Mouse (Mus musculus): ENCODE measurements around the gene Ftsj1.

Gene Ftsj1

GRCm38 (mm10) chrX:8252334-8253285 is at the start of gene Ftsj1:
Ftsj1 (minus strand) TSS chrX:8252406.
- peak; percentile 72 for DNase-seq (ENCODE audit: low spot score)

- no peak for DNase-seq (ENCODE audit: low spot score)
Measured at GRCm38 (mm10) chrX:8288621-8289020, 36.4 kb upstream of the Ftsj1 start.

- DNase-seq (ENCODE audit: low spot score), result no peak
Measured at GRCm38 (mm10) chrX:8274056-8274455, 21.9 kb upstream of the Ftsj1 start.

- DNase-seq (ENCODE audit: low spot score), result no peak
Measured at GRCm38 (mm10) chrX:8272000-8272399, 19.8 kb upstream of the Ftsj1 start.

GRCm38 (mm10) chrX:8271083-8271820 is 19.0 kb upstream of the Ftsj1 start, which contains the start of gene Slc38a5:
Slc38a5 (plus strand) TSS chrX:8271133.
- DNase-seq (ENCODE audit: low spot score), result no peak

- DNase-seq (ENCODE audit: low spot score), result no peak
Measured at GRCm38 (mm10) chrX:8264222-8264621, 12.0 kb upstream of the Ftsj1 start.

- DNase-seq (ENCODE audit: low spot score), result no peak
Measured at GRCm38 (mm10) chrX:8263156-8263804, 11.1 kb upstream of the Ftsj1 start.

- no peak for DNase-seq (ENCODE audit: low spot score)
Measured at GRCm38 (mm10) chrX:8259478-8259877, 7.3 kb upstream of the Ftsj1 start.

GRCm38 (mm10) chrX:8255807-8256206 is 3.6 kb upstream of the Ftsj1 start:
- no peak for DNase-seq (ENCODE audit: low spot score)

- no peak for DNase-seq (ENCODE audit: low spot score)
Measured at GRCm38 (mm10) chrX:8253711-8254110, 1.5 kb upstream of the Ftsj1 start.

GRCm38 (mm10) chrX:8251789-8252333 is 345 bp downstream of the Ftsj1 start:
- DNase-seq (ENCODE audit: low spot score), result no peak

GRCm38 (mm10) chrX:8248542-8249120 is 3.6 kb downstream of the Ftsj1 start:
- no peak for DNase-seq (ENCODE audit: low spot score)

GRCm38 (mm10) chrX:8247680-8248079 is 4.5 kb downstream of the Ftsj1 start:
- DNase-seq (ENCODE audit: low spot score), result no peak

- no peak for DNase-seq (ENCODE audit: low spot score)
Measured at GRCm38 (mm10) chrX:8238804-8239395, 13.3 kb downstream of the Ftsj1 start.

GRCm38 (mm10) chrX:8236704-8237103 is 15.5 kb downstream of the Ftsj1 start:
- DNase-seq (ENCODE audit: low spot score), result no peak

- DNase-seq (ENCODE audit: low spot score), result no peak
Measured at GRCm38 (mm10) chrX:8233602-8234001, 18.6 kb downstream of the Ftsj1 start.

- no peak for DNase-seq (ENCODE audit: low spot score)
Measured at GRCm38 (mm10) chrX:8230272-8230671, 21.9 kb downstream of the Ftsj1 start.

- DNase-seq (ENCODE audit: low spot score), result no peak
Measured at GRCm38 (mm10) chrX:8223473-8223872, 28.7 kb downstream of the Ftsj1 start.

GRCm38 (mm10) chrX:8222678-8223421 is 29.4 kb downstream of the Ftsj1 start:
- DNase-seq (ENCODE audit: low spot score), result no peak

- no peak for DNase-seq (ENCODE audit: low spot score)
Measured at GRCm38 (mm10) chrX:8222296-8222677, 29.9 kb downstream of the Ftsj1 start.

GRCm38 (mm10) chrX:8219651-8220050 is 32.6 kb downstream of the Ftsj1 start:
- no peak for DNase-seq (ENCODE audit: low spot score)

All from ovary, postnatal 36 days (tissue).